ENCODE assay signal across 19 mouse cellular contexts in genomic region chr6:71197636-71198535, GRCm38 (mm10). TPM values are rescaled to one million over a fixed set of nuclear protein-coding genes. Genes with fewer than 3 reads are reported as not detected.
DNase-seq lines count a peak whose midpoint lies in the region; ATAC-seq and TF ChIP-seq lines count a peak whose summit lies in the region.
"Had no signal": no experiment of that assay in that cellular context is flagged by ENCODE, and none has a peak within 500 bp of the region (broad histone marks: within the 10 kb centered on the region; RNA-seq: fewer than 3 reads in every experiment).

No protein-coding gene starts in this region.

- no peak for ATAC-seq in liver, embryonic 11.5 days (replicated peaks; ENCODE audit: low FRiP score)
- ATAC-seq in intestine, embryonic 15.5 days, result peak; percentile 32
- ATAC-seq: forebrain, embryonic 13.5 days; Patski had no signal

- H3K4me2 ChIP-seq in liver, embryonic 11.5 days, result no peak overlapping the region
- H3K4me2 ChIP-seq in intestine, embryonic 15.5 days (replicated peaks), result no peak overlapping the region
- H3K4me2 ChIP-seq: forebrain, embryonic 13.5 days; hindbrain, embryonic 13.5 days had no signal

- WGBS in liver, adult 2 months, result 32% methylated on average over 13 of the region's 13 CpGs
- 50% methylated on average over 13 of the region's 13 CpGs for WGBS in liver, embryonic 11.5 days
- WGBS in intestine, embryonic 15.5 days, result 72% methylated on average over 13 of the region's 13 CpGs

- H3K27me3 ChIP-seq in liver, adult 2 months (ENCODE audit: control insufficient read depth, insufficient read depth, low read length), result no peaks in the 10 kb centered on the region
- no peaks in the 10 kb centered on the region for H3K27me3 ChIP-seq in liver, embryonic 11.5 days (replicated peaks; ENCODE audit: control insufficient read depth, insufficient read depth, low read length)
- no peaks in the 10 kb centered on the region for H3K27me3 ChIP-seq in intestine, embryonic 15.5 days (replicated peaks)
- H3K27me3 ChIP-seq: forebrain, embryonic 13.5 days; hindbrain, embryonic 13.5 days; Patski had no signal

- peak overlapping the region; percentile 79 for H3K27ac ChIP-seq in liver, adult 2 months (replicated peaks; ENCODE audit: insufficient read depth, low read depth, low read length)
- no peak overlapping the region for H3K27ac ChIP-seq in liver, embryonic 11.5 days (ENCODE audit: low read depth, low read length)
- no peak overlapping the region for H3K27ac ChIP-seq in intestine, embryonic 15.5 days
- H3K27ac ChIP-seq: embryonic facial prominence, embryonic 10.5 days; forebrain, embryonic 13.5 days; hindbrain, embryonic 13.5 days; limb, embryonic 10.5 days; liver, embryonic 14.5 days; macrophage had no signal

- peaks cover 29% of the 10 kb centered on the region for H3K36me3 ChIP-seq in liver, adult 2 months (ENCODE audit: control insufficient read depth, insufficient read depth, low read length)
- H3K36me3 ChIP-seq in liver, embryonic 11.5 days (ENCODE audit: control insufficient read depth, insufficient read depth, low read length), result no peaks in the 10 kb centered on the region
- H3K36me3 ChIP-seq in intestine, embryonic 15.5 days, result no peaks in the 10 kb centered on the region
- H3K36me3 ChIP-seq: embryonic facial prominence, embryonic 10.5 days; hindbrain, embryonic 13.5 days; limb, embryonic 10.5 days had no signal

- no peaks in the 10 kb centered on the region for H3K9me3 ChIP-seq in liver, embryonic 11.5 days (ENCODE audit: control insufficient read depth, low read length)
- H3K9me3 ChIP-seq in intestine, embryonic 15.5 days, result no peaks in the 10 kb centered on the region
- H3K9me3 ChIP-seq: embryonic facial prominence, embryonic 10.5 days; forebrain, embryonic 13.5 days; hindbrain, embryonic 13.5 days; limb, embryonic 10.5 days had no signal

- TF ChIP-seq POLR2A in liver, adult 2 months (IDR thresholded peaks at IDR 0.05; ENCODE audit: extremely low read depth, insufficient read depth, low read length), result no peak

- peak; percentile 7 for DNase-seq in adrenal gland, postnatal 14 days
- no peak for DNase-seq in adrenal gland, adult 18-20 months (ENCODE audit: low spot score in 2 of 2)
- DNase-seq in liver, adult 2 months (ENCODE audit: extremely low read depth, low read depth, low spot score), result peak; percentile 88
- DNase-seq in liver, embryonic 11.5 days (ENCODE audit: low spot score), result no peak
- peak; percentile 61 for DNase-seq in MEL-GATA-1-ER (ENCODE audit: extremely low read depth, low read depth)
- DNase-seq in MN1 (ENCODE audit: low spot score), result no peak
- no peak for DNase-seq in right cerebral cortex, postnatal 10 days (ENCODE audit: low spot score in 2 of 2)
- DNase-seq: cerebellum, adult 2 months; gastrocnemius, postnatal 36 days; midbrain, embryonic 14.5 days; retina, postnatal 1 day had no signal

- no peak for TF ChIP-seq CTCF in liver, adult 2 months (IDR thresholded peaks at IDR 0.05; ENCODE audit: low read depth, low read length)

- H3K4me1 ChIP-seq in liver, adult 2 months (ENCODE audit: control insufficient read depth, insufficient read depth, low read length), result peaks cover 44% of the 10 kb centered on the region
- no peaks in the 10 kb centered on the region for H3K4me1 ChIP-seq in liver, embryonic 11.5 days (replicated peaks; ENCODE audit: control insufficient read depth, insufficient read depth, low read length)
- H3K4me1 ChIP-seq in intestine, embryonic 15.5 days (replicated peaks), result no peaks in the 10 kb centered on the region
- H3K4me1 ChIP-seq: forebrain, embryonic 13.5 days; hindbrain, embryonic 13.5 days had no signal

- H3K79me2 ChIP-seq in liver, adult 2 months (ENCODE audit: control insufficient read depth, insufficient read depth, low read length), result no peaks in the 10 kb centered on the region

- peak overlapping the region; percentile 29 for H3K9ac ChIP-seq in liver, adult 2 months (ENCODE audit: low read depth, low read length)
- H3K9ac ChIP-seq in liver, embryonic 11.5 days (ENCODE audit: low read depth, low read length), result no peak overlapping the region
- H3K9ac ChIP-seq in intestine, embryonic 15.5 days, result no peak overlapping the region
- H3K9ac ChIP-seq: forebrain, embryonic 13.5 days; hindbrain, embryonic 13.5 days; liver, embryonic 14.5 days had no signal

- H3K4me3 ChIP-seq in liver, adult 2 months (ENCODE audit: insufficient read depth, low read depth, low read length), result no peak overlapping the region
- no peak overlapping the region for H3K4me3 ChIP-seq in liver, embryonic 11.5 days (ENCODE audit: low read depth, low read length)
- H3K4me3 ChIP-seq in intestine, embryonic 15.5 days (replicated peaks), result no peak overlapping the region
- H3K4me3 ChIP-seq: embryonic facial prominence, embryonic 10.5 days; forebrain, embryonic 13.5 days; hindbrain, embryonic 13.5 days; limb, embryonic 10.5 days had no signal

RNA-seq across cellular contexts. Expression of gene Fabp1, which starts 1.7 kb away (rescaled TPM):
- 12.8 and 306 TPM in 2 replicates for total RNA-seq in adrenal gland, postnatal 14 days (2021)
- total RNA-seq in adrenal gland, adult 18-20 months (2021), result not detected
- 4,448 and 10,515 TPM in 2 replicates for total RNA-seq in liver, adult 2 months (2014; rRNA removed)
- polyA plus RNA-seq in liver, adult 2 months (2012; rRNA removed), result 1,879 and 1,952 TPM in 2 replicates
- 59.9 and 63.9 TPM in 2 replicates for polyA plus RNA-seq in liver, embryonic 11.5 days (2014; fragmentation: Nextera tagmentation; extraction: Ambion mirVana)
- 2,291 and 2,664 TPM in 2 replicates for polyA plus RNA-seq in intestine, embryonic 15.5 days (2015; fragmentation: Nextera tagmentation; extraction: Ambion mirVana)
- total RNA-seq: gastrocnemius, postnatal 36 days had no signal
- polyA plus RNA-seq: cerebellum, adult 2 months; embryonic facial prominence, embryonic 10.5 days; forebrain, embryonic 13.5 days; hindbrain, embryonic 13.5 days; limb, embryonic 10.5 days; macrophage; midbrain, embryonic 14.5 days; Patski had no signal

RNA-seq across cellular contexts. Expression of gene Thnsl2, which starts 53.6 kb away (rescaled TPM):
- 13.7 and 14.0 TPM in 2 replicates for total RNA-seq in adrenal gland, postnatal 14 days (2021)
- total RNA-seq in adrenal gland, adult 18-20 months (2021), result 10 to 100 TPM; 16.6 to 17.3 TPM
- 54.5 and 69.7 TPM in 2 replicates for total RNA-seq in liver, adult 2 months (2014; rRNA removed)
- 50.1 and 57.4 TPM in 2 replicates for polyA plus RNA-seq in liver, adult 2 months (2012; rRNA removed)
- 5.8 and 7.6 TPM in 2 replicates for polyA plus RNA-seq in liver, embryonic 11.5 days (2014; fragmentation: Nextera tagmentation; extraction: Ambion mirVana)
- 47.4 and 49.6 TPM in 2 replicates for polyA plus RNA-seq in intestine, embryonic 15.5 days (2015; fragmentation: Nextera tagmentation; extraction: Ambion mirVana)

Comparison
In these comparisons a context has a peak if more than half of its experiments do, and no peak if none do; other contexts are left out.
1. DNase-seq: peak in adrenal gland, postnatal 14 days (single experiment), liver, adult 2 months (single experiment) and MEL-GATA-1-ER (single experiment); none in adrenal gland, adult 18-20 months (0 of 2), liver, embryonic 11.5 days (single experiment), MN1 (single experiment) and right cerebral cortex, postnatal 10 days (0 of 2).